Mouse (Mus musculus): Measurements from ENCODE around the gene Prl2c5. TPM values are rescaled to one million over a fixed set of nuclear protein-coding genes. Genes with fewer than 3 reads are reported as not detected.

Prl2c5 gene
- not detected for total RNA-seq (2023)

GRCm38 (mm10) chr13:13182415-13182814 lies at the start of gene Prl2c5:
TSS of gene Prl2c5 (plus strand) at chr13:13182715.

Other genes with a start within 250 kb of the Prl2c5 start
- not detected for gene Prl2c2, start 177.3 kb upstream of the Prl2c5 start, total RNA-seq (2023)
- gene Gpr137b, start 211.3 kb downstream of the Prl2c5 start, total RNA-seq (2023) = 10 to 100 TPM; 27.6 to 34.0 TPM

Data from neutrophil, adult 83 days (primary cell).